Mouse (Mus musculus) activated CD4-positive, CD25-positive, alpha-beta regulatory T cell, adult 4 months (primary cell): ENCODE measurements around the gene Tmem171. TPM values are rescaled to one million over a fixed set of nuclear protein-coding genes. Genes with fewer than 3 reads are reported as not detected.

Experiments used
- ATAC-seq: one replicate; pipeline ENCODE4 v1.8.0; 2017
- polyA plus RNA-seq, 2 experiments: library from polyadenylated mRNA; unstranded; fragments of 100-300 nt; shearing (Covaris generic); gene quantifications; one replicate each; pipeline ENCODE4 v1.2.1; 2017

The Tmem171 gene
- polyA plus RNA-seq, 2 experiments from 2014 or later = 0.38 TPM; not detected in 1

GRCm38 (mm10) chr13:98691956-98692515, 2.6 kb downstream of the Tmem171 start:
- ATAC-seq = peak; percentile 75

DNA sequence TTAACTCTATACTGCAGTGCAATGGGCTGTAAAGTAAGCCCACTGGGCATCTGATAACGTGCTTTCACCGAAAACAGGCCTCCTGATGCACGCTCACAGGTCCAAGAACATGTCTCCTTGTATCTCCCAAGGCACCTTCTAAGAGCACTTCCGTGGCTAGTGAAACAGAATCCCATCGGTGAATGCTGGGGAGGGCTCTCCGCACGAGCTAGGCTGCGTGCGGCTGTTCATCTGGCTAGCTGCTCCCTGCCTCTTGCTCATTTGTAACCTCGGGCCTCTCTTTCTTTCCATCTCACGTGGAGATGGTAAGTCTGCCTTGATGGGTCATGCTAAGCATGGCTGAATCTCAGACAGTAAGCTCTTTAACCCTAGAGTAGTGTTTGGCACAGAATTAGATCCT, 3.7 kb downstream of the Tmem171 start:
- ATAC-seq = no peak

DNA sequence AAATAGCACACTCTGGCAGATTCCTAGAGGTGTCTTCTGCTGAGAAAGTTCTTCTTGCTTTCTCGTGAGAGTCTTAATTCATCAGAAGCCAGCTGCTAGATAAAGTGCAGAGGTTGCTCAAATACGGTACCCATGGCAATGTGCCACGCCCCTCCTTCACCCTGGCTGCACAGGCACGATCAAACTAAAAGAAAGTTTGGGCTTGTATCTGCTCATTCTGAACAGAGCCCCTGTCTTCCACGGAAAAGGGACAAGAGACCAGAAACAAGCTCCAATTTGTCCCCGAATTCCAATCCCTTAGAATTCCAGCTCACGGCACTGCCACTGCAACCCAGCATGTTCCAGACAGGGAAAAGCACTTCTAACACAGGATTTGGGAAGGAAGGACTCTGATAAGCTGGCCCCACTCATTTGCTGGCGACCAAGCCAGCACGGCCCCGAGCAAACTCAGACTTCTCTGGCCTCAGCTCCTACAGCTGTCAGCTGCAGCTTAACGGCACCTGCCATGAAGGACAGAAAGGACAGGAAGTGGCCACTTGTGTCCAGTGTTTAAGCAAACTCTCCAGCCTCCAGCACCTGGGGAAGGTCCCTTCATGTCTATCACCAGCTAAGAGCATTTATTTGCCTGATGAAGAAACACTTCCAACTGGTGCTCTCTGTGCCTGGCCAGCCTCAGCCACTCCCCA, 4.9 kb downstream of the Tmem171 start:
- no peak for ATAC-seq

DNA sequence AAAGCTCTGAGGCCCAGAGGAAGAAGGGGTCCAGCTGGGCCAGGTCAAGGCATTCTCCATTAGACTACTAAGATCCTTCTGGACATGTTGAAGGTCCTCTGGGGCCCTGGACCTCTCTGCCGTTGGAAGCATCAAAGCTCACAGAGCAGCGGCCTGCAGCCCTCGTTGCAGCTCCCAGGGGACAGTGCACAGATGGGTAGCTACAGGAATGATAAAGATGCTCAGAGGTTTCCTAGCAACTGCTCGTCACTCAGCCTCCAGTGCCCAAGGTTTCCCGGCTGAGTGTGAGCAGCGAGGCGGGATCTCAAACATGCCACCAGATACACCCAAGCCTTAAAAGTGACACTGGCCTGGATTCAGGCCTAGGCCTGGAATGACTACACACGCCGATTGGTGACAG, 6.7 kb downstream of the Tmem171 start:
- ATAC-seq = no peak

DNA sequence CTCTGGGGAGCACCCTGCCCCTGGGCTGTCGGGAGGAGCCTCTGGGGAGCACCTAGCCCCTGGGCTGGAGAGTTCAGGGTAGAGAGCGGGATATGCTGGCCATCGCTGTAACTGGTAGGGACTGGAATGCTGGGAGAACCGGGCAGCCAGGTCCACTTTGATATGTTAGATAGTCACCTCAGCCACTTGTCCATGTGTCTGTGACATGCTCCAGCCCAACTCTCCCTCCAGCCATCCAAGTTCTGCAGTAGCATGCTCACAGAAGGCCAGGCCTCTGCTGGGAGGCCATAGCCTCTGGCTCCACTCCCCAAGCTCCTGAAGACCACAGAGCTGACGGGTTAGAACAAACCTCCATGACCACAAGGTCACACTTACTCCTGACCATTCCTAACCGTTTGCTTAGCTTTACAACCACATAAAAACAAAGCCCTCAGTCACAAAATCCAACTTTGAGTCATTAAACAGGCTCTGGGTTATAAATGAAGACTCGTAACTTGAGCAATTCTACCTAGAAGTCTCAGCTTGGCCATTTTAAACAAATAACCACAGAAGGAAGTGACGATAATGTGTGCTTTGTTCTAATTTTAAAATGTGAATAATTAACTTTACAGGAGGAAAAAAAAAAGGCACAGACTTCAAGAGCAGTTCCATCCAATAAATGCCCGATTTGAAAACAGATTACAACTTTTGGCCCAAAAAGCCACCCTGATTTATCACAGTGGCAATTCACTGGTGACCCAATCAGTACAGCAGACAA, 10.3 kb downstream of the Tmem171 start:
- no peak for ATAC-seq

GRCm38 (mm10) chr13:98683412-98683811, 11.2 kb downstream of the Tmem171 start:
- no peak for ATAC-seq

DNA sequence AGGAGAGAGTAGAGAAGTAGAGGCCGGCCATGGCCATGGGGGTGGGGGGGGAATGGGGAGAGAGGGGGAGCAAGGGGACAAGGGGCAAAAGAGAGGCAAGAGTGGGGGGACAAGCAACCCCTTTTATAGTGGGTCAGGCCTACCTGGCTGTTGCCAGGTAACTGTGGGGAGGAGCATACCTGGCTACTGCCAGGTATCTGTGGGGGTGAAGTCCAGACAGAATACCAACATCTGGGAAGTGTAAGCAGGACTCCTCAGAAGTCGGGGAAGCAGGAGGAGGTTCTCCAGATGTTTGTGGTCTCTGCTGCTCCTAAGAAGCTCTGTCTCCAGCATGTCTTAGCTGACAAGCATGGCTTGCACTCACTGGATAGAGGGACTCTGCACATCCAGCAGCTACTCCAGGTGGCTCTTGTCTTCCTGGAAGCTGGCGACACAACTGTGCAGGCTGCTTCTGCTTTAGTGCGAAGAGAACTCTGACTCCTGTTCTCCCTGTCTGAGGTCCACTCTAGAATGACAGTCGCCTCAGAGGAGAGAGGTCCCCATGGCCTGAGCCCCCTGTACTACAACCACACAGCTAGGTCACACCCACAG, 14.1 kb downstream of the Tmem171 start:
- ATAC-seq = no peak

- no peak for ATAC-seq
These were observed 15.0 kb downstream of the Tmem171 start for GRCm38 (mm10) chr13:98679631-98680041.

DNA sequence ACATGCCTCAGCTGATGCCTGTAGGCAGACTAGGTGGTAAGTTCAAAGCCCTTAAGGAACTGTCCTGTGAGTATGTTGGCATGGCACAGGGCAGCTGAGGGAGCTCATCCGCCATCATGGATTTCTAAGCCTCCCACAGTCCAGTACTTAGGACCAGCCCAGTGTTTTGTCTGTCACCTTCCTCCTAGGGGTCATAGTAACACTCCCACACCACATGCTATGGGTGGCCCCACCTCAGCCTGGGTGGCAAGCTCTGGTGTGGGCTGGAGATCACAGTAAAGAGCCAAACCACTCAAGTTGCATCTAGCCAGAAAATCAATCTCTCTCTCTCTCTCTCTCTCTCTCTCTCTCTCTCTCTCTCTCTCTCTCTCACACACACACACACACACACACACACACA, 15.4 kb downstream of the Tmem171 start:
- no peak for ATAC-seq

GRCm38 (mm10) chr13:98673922-98674321, 20.7 kb downstream of the Tmem171 start:
- ATAC-seq = no peak

GRCm38 (mm10) chr13:98669296-98669695, 25.3 kb downstream of the Tmem171 start:
- no peak for ATAC-seq

GRCm38 (mm10) chr13:98667316-98667715, 27.3 kb downstream of the Tmem171 start:
- no peak for ATAC-seq

DNA sequence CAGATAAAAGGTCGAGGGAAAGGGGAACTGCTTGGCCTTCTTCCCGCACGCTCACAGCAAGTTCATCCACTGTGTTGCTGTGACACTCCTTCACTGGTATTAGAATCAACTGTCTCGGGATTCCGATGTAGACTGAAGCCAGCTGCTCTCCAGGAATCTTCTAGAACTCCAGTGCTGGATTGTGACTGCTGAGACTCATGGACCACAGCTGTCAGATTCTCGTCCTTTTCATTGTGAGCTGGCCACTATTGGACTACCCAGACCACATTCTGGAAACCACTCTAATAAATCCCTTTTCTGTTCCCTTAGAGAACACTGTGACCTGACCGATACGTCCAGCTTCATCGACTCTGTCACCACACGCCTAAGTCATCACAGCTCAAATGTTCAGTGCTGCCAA, 29.4 kb downstream of the Tmem171 start:
- no peak for ATAC-seq

- ATAC-seq = no peak
These were observed 32.4 kb downstream of the Tmem171 start for GRCm38 (mm10) chr13:98662173-98662675.

DNA sequence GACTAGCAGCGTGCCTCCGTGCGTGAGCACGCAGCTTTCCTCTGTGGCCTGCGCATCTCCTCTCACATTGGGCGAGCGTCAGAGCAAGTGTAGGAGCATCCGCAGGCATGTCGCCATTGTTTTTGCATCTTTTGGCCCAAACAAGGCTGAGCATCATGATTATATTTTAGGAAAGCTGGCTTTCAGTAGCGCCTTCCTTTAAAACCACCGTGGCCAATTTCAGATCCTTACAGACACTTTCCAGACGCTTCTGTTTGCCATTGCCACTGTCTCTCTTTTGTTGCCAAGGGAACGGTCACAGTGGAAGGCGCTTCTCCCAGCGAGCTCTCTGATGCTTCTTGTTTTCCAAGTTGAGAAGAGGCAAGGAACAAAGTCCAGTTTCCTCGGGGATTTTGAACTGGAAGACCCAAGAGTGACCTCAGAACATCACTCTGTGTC, 38.6 kb downstream of the Tmem171 start:
- no peak for ATAC-seq

DNA sequence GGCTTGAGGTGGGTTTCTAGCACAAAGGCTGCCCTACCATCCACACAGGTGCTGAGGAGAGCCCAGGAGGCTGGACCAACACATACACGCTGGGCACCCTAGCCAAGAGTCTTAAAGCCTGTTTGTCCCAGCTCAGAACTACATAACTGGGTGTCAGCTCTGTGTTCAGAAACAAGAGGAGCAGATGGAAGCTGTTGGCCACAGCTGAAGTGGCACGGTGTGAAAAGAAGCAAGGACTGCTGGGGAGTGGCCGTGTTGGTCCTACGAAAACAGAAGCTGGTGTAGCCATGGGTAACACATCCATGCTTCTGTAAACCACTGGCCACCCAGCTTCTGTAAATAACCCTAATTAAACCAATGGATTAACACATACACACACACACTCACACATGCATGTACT, 39.3 kb downstream of the Tmem171 start:
- no peak for ATAC-seq

DNA sequence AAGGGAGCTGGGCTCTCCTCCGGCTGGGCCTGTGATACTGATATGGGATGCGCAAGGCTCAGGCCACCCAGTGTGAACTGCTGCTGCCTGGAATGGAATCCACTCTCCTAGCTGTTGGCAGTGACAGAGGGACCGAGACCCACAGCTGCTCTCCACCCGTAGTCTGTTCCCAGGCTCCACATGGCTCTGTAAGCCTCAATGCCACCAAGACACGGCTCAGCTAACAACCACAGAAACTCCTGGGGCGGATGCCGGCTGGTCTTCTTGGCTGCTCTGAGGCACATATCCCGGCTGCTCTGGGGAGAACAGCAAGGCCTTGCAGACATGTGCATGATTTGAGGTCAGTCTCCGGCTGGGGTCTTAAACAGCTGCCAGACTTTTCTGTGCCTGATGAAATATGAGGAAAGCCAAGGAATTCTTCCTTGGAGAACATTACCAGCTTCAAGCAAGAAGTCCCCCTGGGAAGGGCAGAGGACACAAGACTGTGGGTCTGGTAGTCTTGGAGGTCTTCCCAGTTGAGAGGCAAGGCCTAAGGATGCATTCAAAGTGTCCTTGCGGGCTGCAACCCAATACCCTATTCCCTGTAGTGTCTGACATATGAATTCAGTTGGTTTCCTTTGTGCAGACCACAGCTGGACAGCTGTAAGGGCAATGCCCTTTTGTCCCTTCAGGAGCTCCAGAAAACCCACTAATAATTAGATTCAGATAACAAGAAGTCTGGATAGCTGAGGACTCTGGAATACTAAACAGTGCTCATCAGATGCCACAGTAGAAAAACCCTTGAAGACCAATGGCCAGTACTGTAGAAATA, 40.3 kb downstream of the Tmem171 start:
- ATAC-seq = no peak

DNA sequence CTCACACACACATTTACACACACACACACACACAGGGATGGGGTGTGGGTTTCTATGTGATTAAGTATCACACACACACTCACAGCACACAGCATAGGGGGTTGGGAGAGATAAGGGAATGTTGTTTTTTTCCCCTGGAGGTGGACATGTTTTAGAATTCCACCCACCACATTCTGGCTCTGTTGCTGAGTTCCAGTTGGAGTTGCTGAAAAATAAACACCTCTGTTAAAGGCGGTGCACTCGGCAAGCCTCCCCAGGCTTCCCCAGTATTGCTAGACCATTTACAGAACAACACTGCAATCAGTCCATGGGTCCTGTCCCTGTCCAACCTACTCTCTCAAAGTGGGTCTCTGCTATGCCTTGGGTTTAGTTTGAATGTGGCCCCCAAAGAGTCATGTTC, 42.4 kb downstream of the Tmem171 start:
- ATAC-seq = no peak

GRCm38 (mm10) chr13:98651228-98651977, 43.2 kb downstream of the Tmem171 start:
- ATAC-seq = no peak

GRCm38 (mm10) chr13:98647775-98648568, 46.7 kb downstream of the Tmem171 start:
- no peak for ATAC-seq
